Mouse (Mus musculus) layer of hippocampus, postnatal 36 days (tissue): Measurements from ENCODE around the gene Pgap1. TPM values are rescaled to one million over a fixed set of nuclear protein-coding genes. Genes with fewer than 3 reads are reported as not detected.

ENCODE experiments used
- DNase-seq, 2 experiments: peaks; one replicate each; pipeline ENCODE4 v3.0.0; 2022
- total RNA-seq, 2 experiments: library from RNA; stranded (reverse); gene quantifications; 2 replicates each; pipeline ENCODE4 v1.2.3; 2021

Pgap1 gene
- total RNA-seq: 10 to 100 TPM; 19.4 to 19.6 TPM

DNA sequence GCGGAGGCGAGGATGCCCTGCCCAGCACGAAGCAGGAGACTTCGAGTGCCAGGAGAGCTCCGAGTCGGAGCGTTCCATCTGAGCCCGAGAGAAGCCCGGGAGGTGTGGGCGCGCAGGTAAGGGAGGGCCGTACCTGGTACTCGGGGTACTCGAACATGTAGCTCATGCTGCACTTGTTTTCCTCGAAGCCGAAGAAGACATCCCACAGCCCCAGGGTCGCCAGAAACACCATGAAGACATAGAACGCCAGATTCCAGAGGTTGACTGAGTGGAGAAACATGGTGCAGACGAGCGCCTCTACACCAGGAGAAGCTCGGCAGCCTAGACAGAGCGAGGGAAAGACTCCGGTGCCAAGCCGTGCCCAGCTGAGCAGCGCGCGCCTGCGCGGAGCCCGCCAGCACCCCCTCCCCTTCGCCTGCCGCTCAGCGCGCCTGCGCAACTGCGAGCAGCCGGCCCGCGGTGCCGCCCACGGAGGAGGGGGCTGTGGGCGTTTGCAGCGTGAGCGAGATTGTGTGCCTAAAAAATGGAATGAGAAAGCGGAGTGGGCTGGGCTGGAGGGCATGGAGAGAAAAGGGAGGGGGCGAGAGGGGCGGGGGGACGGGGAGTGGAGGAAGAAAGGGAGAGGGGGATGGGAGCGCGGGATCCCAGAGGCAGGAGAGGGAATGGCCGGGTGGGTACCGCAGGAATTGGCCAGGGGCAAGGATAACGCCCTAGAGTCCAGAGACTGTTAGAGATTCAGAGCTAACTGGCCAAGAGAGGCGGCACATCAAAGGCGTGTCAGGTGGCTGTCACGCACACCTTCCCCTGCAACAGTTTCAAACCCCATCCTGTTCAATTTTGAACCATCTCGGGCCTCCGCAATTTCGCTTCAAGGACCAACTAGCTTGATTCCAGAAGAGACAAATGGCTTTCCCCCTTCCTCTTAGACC, at the start of gene Pgap1:
TSS of gene Pgap1 (minus strand) at position 384 of the 929 bp plus-strand sequence.
- DNase-seq: peak; percentile 90 to 92

- DNase-seq: no peak
Measured at GRCm38 (mm10) chr1:54606936-54607335, 49.5 kb upstream of the Pgap1 start.

DNA sequence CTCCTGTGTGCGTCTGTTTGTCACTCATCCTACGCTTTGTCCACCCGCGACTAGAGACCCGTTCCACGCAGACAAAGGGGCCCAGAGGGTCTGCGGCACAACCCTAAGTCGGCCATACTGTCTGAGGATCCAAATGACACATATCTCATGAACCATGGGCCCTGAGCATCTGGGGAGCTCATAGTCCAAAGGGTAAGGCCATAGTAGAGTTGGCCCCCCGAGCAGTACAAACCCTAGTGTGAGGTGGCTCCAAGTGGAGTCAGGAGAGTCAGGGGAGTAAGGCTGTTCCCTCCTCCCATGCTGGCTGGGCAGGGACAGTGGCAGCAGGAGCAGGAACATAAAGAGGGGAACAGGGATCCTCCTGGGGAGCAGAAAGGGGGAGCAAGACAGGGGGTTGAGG, 44.2 kb upstream of the Pgap1 start:
- no peak for DNase-seq

DNA sequence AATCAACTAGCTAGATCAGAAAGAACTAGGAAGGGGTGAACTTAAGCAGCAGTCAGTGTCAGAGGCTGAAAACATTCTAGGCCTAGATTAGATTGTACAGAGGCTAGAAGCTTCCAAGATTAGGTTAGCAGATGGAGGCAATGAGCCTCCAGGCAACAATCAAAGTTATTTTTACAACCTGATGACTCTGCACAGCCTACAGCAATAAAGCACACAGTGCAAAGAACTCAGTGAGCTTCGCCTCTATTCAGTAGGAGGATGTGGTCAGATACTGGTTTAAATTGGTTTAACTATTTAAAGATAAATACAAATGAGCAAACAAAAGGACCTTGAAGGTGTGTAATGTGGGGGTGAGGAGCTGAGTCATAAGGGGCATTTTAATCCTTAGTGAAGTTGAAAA, 42.8 kb upstream of the Pgap1 start:
- no peak for DNase-seq

DNA sequence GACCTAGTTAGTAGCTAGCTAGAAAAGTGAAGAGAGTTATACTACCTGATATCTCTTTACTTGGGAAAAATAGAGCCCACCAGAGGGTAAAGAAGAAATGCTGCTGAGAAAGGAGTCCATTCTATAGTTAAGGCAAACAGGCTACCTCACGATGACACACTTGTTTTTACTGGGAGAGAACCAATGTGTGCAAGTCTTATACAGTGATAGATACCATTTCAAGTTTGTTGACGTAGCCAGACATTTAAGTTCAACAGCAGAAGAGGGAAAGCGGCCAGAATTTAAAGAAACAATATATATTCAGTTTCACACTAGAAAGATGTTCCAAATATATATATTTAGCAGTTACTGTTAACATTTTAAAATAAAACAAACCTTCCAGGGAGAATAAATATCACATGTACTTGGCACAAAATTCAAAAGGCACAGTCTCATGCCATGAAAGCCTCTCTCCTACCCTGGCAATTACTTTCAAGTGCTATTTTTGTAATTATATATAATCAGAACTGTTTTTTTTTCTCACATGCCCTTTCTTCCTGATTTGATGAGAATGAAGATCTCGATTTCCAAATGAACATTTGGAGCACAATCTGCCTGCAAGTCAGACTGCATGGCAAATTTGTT, 40.2 kb upstream of the Pgap1 start:
- DNase-seq: no peak

- no peak for DNase-seq
Measured at GRCm38 (mm10) chr1:54596151-54596550, 38.7 kb upstream of the Pgap1 start.

DNA sequence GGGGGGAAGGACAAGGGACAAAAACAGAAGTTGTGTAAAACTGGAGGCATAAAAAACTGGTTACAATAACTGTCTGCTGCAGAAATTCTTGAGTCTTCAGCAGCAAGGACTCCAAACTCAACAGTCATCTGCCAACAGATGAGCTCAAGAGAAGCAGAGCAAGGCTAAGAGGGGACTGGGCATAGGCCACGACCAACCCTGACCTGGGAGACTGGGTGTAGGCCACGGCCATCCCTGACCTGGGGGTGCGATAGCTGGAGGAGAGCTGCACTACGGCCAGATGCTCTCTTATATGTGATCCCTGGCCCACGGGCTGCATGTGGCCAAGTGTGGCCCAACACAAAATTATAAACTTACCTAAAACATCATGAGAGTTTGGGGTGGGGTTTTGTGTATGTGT, 29.6 kb upstream of the Pgap1 start:
- DNase-seq: no peak

DNA sequence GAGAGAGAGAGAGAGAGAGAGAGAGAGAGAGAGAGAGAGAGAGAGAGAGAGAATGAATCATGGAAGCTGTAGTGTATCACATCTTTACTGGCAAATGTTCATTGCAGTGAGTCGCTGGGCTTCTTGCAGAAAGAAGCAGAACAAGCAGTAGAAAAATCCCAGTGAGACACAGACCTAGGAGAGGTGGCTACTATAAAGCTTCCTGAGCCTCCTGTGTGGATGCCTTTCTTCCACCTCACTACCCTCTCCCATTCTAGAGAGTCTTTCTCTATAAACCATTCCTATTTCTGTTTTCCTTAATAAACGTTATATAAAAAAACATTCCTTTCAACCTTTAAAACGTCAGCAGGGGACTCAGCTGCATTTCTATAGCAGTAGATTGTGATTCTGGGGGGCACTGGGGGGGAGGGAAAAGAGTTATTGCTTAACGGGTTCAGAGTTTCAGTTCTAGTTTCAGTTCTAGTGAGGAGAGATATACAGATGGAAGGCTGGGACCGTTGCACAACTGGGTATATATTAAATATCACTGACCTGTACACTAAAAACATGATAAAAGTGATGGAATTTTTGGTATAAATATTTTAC, 28.6 kb upstream of the Pgap1 start:
- no peak for DNase-seq

DNA sequence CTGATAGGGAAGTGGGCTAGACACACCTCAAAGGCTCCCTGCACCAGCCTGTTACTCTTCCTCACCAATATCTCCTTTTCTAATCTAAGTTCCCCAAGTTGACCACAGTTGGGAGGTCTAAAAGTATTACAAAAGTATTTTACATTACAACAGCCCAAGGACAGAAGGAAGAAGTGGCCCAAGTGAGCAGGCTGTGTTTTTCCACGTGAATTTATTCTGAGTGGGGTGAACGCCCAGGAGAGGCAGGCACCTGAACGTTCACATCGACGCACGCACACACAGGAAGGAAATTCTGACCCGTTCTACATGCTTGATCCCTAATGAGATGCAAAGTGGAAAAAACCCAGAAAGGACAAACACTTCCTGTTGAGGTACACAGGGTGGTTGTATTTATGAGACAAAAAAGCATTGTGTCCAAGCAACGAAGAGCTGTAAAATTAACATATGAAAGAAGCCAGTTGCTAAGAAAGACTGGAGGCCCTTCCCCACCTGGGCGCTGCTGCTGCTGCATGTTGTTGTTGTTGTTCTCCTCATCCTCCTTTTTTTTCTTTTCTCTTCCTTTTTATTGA, 27.9 kb upstream of the Pgap1 start:
- no peak for DNase-seq

- no peak for DNase-seq
Measured at GRCm38 (mm10) chr1:54584588-54585277, 27.2 kb upstream of the Pgap1 start.

DNA sequence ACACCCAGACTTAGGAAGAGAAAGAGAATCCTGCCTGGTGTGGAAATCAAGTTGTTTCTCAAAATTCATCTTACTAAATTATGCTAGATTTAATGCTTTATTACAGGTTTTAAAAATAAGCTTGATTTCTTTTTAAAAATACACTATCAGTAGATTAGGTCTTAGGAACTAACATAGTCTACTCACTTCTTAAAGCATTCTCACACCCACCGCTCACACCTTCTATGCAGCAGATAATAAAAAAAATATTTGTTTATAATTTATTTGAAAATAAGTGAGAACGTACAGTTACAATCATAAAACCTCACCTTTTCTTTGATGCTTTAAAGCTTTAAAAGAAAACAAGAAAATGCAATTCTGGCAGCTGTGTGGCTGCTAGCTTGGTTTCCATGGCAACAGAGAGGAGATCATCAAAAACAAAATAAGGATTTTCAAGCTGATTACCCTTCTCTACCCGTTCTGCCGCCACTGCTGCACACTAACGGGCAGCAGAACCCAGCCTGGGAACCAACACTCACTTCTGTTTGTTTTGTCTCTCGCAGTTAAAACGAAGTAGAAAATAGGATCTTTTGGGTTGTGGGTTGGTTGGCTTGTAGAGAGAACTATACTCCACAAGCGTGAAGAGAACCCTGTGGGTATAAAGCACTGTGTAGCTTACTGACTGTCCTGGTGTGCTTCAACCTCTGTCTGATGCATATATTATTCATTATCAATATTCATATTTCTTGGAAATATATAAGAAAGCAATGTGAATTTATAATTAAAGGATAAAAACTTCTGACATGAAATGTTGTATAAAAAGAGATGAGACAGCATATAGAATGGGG, 21.1 kb upstream of the Pgap1 start:
- no peak for DNase-seq

DNA sequence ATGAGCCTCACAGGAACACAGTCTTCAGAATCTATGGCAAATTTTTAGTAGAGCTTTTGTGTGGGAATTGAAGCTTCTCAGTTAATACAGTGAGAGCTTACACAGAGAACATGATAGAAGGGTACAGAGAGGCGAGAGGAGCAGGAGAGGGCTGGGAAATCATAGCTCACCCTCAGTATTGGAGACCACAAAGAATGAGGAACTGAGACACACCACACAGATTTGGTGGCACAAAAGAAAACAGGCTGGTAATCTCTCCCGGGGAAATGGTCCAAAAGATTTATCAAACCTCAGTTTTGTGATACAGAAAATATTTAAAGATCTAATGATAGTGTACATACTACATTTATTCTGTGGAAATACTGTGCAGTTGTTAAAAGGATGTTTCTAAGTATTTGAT, 11.6 kb upstream of the Pgap1 start:
- no peak for DNase-seq

DNA sequence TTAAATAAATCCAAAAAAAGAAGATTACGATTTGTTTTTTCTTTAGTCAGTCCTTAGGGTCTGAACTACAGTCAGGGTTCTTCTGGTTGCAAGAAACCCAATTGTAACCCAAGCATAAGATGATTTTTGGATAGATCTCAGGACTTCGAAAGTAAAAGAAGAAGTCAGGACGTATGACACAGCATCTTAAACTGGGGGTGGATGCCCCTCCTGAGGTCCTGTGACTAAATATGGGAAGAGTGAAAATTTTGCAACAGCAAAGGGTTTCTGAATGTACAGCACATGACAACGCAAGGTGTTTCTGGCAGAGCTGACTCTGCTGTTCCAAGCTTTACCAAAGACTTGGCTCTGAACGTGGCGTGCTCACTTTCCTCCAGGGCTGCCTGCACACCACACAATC, 6.4 kb upstream of the Pgap1 start:
- DNase-seq: no peak

DNA sequence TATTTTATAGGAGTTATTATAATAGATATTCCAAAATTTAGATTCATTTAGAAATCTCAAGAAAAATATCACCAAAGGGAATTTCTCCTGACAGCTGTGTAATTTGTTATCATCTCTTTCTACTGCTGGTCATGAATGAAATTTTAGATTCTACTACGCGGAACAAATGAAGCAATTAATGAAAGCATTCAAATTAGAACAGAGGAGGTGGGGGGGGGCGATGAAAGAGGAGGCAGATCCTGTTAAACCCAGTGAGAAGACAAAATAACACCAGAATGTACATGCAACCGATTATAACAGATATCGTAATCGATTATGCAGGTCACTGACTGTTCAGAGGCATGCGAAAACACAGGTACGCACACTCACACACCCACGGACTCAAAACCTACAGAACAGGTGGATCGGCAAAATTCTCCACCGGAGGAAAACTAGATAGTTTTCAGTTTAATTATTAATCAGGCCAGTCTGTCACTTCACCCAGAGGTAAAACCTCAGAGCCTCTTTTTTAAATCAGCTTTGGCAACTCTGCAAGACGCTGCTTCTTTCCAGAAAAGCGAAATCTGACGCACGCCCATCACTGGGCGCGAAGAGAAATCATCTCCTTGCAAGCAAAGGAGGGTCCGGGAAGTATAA, 780 bp downstream of the Pgap1 start:
- no peak for DNase-seq

GRCm38 (mm10) chr1:54555364-54556140, 1.9 kb downstream of the Pgap1 start:
- no peak for DNase-seq

- DNase-seq: no peak
Measured at GRCm38 (mm10) chr1:54552621-54553020, 4.9 kb downstream of the Pgap1 start.

- DNase-seq: no peak
Measured at GRCm38 (mm10) chr1:54545200-54545599, 12.3 kb downstream of the Pgap1 start.

GRCm38 (mm10) chr1:54542920-54543319, 14.6 kb downstream of the Pgap1 start:
- no peak for DNase-seq

DNA sequence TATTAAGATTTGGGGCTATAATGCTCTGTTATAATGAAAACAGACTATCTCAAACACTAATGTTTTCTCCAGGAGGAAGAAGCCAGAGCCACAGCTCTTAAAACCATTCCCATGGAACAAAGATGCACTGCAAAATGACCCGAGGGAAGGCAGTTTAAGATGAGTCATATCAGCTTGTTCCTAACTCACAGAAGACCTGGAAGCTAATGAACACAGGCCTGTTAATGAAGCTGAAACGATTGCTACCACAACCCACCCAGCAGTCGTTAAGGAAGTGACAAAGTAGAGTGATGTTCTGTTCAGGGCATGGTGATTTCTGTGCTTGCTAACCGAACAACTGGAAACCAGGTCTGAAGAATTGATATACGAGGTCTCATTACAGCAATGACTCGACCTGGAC, 26.3 kb downstream of the Pgap1 start:
- DNase-seq: no peak

DNA sequence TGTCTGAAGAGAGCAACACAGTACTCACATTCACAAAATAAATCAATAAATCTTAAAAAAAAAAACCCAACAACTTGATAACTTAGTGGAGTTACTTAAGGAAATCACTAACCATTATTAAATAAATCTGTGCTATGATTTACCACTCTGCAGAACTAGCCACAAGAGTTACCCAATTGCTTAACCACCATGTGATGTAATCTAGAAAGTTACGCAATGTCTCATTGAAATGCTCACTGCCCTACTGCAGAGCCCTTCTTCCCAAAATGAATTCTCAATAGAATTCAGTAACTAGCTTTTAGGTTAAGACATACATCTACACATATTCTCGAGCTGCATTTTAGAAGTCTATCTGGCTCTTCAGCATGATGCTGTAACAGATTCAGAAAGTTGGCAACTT, 33.8 kb downstream of the Pgap1 start:
- no peak for DNase-seq
